Mouse (Mus musculus) limb, embryonic 12.5 days (tissue): ENCODE measurements around the gene Hmgb1. TPM values are rescaled to one million over a fixed set of nuclear protein-coding genes. Genes with fewer than 3 reads are reported as not detected.
A peak's percentile ranks its signal among the peaks of the same experiment; 100 is the strongest.

Experiments used
- ATAC-seq: fragments of 200-750 bp; cut with Nextera tagmentation; 2 replicates; pipeline ENCODE4 v1.8.0; 2017; ENCODE audit warnings: low read depth, moderate TSS enrichment; ENCODE audit not compliant: insufficient number of reproducible peaks, insufficient read depth, low FRiP score, low TSS enrichment
- H3K27ac ChIP-seq: fragments of 300-500 bp; sonication (generic); 2 replicates; pipeline ENCODE4 v1.5.1; 2016; ENCODE audit warnings: mild to moderate bottlenecking, moderate library complexity
- H3K27me3 ChIP-seq: fragments of 300-500 bp; sonication (generic); 2 replicates; pipeline ENCODE4 v1.6.1; 2016; ENCODE audit warnings: mild to moderate bottlenecking, moderate library complexity
- H3K36me3 ChIP-seq: fragments of 300-500 bp; sonication (generic); 2 replicates; pipeline ENCODE4 v1.6.1; 2016; ENCODE audit warnings: mild to moderate bottlenecking, moderate library complexity
- H3K4me1 ChIP-seq: fragments of 300-500 bp; sonication (generic); replicated peaks from 2 replicates; pipeline ENCODE4 v1.6.1; 2016
- H3K4me2 ChIP-seq: fragments of 300-500 bp; sonication (generic); 2 replicates; pipeline ENCODE4 v1.6.1; 2016; ENCODE audit warnings: mild to moderate bottlenecking, moderate library complexity
- H3K4me3 ChIP-seq: fragments of 300-500 bp; sonication (generic); replicated peaks from 2 replicates; pipeline ENCODE4 v1.5.1; 2016; ENCODE audit warnings: mild to moderate bottlenecking
- H3K9ac ChIP-seq: fragments of 300-500 bp; sonication (generic); replicated peaks from 2 replicates; pipeline ENCODE4 v1.6.1; 2016; ENCODE audit warnings: mild to moderate bottlenecking, moderate library complexity
- H3K9me3 ChIP-seq: fragments of 300-500 bp; sonication (generic); 2 replicates; pipeline ENCODE4 v1.6.1; 2016; ENCODE audit warnings: mild to moderate bottlenecking, moderate library complexity
- WGBS: fragments of 180-500 bp; shearing (Covaris S2); methylation state at CpG from one replicate; pipeline ENCODE4 v1.1.7; 2016; 5-methylcytosine and 5-hydroxymethylcytosine counted together
- polyA plus RNA-seq: library from polyadenylated mRNA; unstranded; fragments of >200 nt; fragmentation: Nextera tagmentation; extraction: Ambion mirVana; gene quantifications from 2 replicates; pipeline ENCODE4 v1.2.1, GENCODE M21; 2016

The Hmgb1 gene
- polyA plus RNA-seq, 1 experiment from 2014 or later = 2,010 TPM

GRCm38 (mm10) chr5:149184844-149185186, 526 bp upstream of the Hmgb1 start:
- no peak; the same call in 1 of the 2 replicates for ATAC-seq
- H3K27me3 ChIP-seq = no peaks in the 10 kb centered on the region
- H3K36me3 ChIP-seq = peaks cover 18% of the 10 kb centered on the region
- peak overlapping the region; percentile 75 for H3K4me3 ChIP-seq
- H3K4me1 ChIP-seq = peaks cover 21% of the 10 kb centered on the region
- WGBS = under 1% methylated on average over 20 of the region's 20 CpGs
- peak overlapping the region; percentile 83 for H3K9ac ChIP-seq
- H3K27ac ChIP-seq = peak overlapping the region; percentile 85
- peak overlapping the region; percentile 81 for H3K4me2 ChIP-seq
- no peaks in the 10 kb centered on the region for H3K9me3 ChIP-seq

- WGBS = under 1% methylated on average over 13 of the region's 13 CpGs
- H3K9ac ChIP-seq = peak overlapping the region; percentile 81
- H3K9me3 ChIP-seq = no peaks in the 10 kb centered on the region
- H3K27me3 ChIP-seq = no peaks in the 10 kb centered on the region
- peak overlapping the region; percentile 97 for H3K27ac ChIP-seq
- peak; percentile 56; the same call in 1 of the 2 replicates for ATAC-seq
- peak overlapping the region; percentile 61 for H3K4me2 ChIP-seq
- H3K4me1 ChIP-seq = peaks cover 21% of the 10 kb centered on the region
- H3K36me3 ChIP-seq = peaks cover 7% of the 10 kb centered on the region; the same call in 1 of the 2 replicates
- H3K4me3 ChIP-seq = peak overlapping the region; percentile 75
Measured at GRCm38 (mm10) chr5:149183721-149184103, 577 bp downstream of the Hmgb1 start.

GRCm38 (mm10) chr5:149183122-149183521, 1.2 kb downstream of the Hmgb1 start:
- no peak for ATAC-seq
- peaks cover 21% of the 10 kb centered on the region for H3K4me1 ChIP-seq
- no peak overlapping the region for H3K27ac ChIP-seq
- 20% methylated on average over 1 of the region's 1 CpGs for WGBS
- no peaks in the 10 kb centered on the region for H3K27me3 ChIP-seq
- peak overlapping the region; percentile 61 for H3K4me2 ChIP-seq
- peaks cover under 1% of the 10 kb centered on the region; the same call in 1 of the 2 replicates for H3K36me3 ChIP-seq
- peak overlapping the region; percentile 75 for H3K4me3 ChIP-seq
- no peaks in the 10 kb centered on the region for H3K9me3 ChIP-seq
- H3K9ac ChIP-seq = peak overlapping the region; percentile 81; the same call in 1 of the 2 replicates

GRCm38 (mm10) chr5:149182186-149182870, 2.0 kb downstream of the Hmgb1 start:
- no peaks in the 10 kb centered on the region for H3K9me3 ChIP-seq
- no peak overlapping the region for H3K4me3 ChIP-seq
- H3K4me1 ChIP-seq = peaks cover 21% of the 10 kb centered on the region
- ATAC-seq = no peak
- H3K9ac ChIP-seq = no peak overlapping the region
- H3K27ac ChIP-seq = no peak overlapping the region
- no peak overlapping the region for H3K4me2 ChIP-seq
- no peaks in the 10 kb centered on the region for H3K36me3 ChIP-seq
- WGBS = 74% methylated on average over 5 of the region's 5 CpGs
- H3K27me3 ChIP-seq = no peaks in the 10 kb centered on the region

- Histone ChIP-seq H3K9ac (no peak overlapping the region), H3K27me3 (no peaks in the 10 kb centered on the region), H3K4me1 (peaks cover 5% of the 10 kb centered on the region; the same call in 1 of the 2 replicates), H3K4me2 (no peak overlapping the region), H3K9me3 (no peaks in the 10 kb centered on the region), H3K36me3 (no peaks in the 10 kb centered on the region), H3K27ac (no peak overlapping the region), H3K4me3 (no peak overlapping the region)
- 80% methylated on average over 3 of the region's 3 CpGs for WGBS
- ATAC-seq = no peak
Measured at GRCm38 (mm10) chr5:149179826-149180225, 4.5 kb downstream of the Hmgb1 start.

GRCm38 (mm10) chr5:149178095-149178494, 6.2 kb downstream of the Hmgb1 start:
- no peak overlapping the region for H3K4me3 ChIP-seq
- no peak for ATAC-seq
- H3K36me3 ChIP-seq = no peaks in the 10 kb centered on the region
- H3K4me2 ChIP-seq = no peak overlapping the region
- H3K9me3 ChIP-seq = no peaks in the 10 kb centered on the region
- peaks cover 5% of the 10 kb centered on the region; the same call in 1 of the 2 replicates for H3K4me1 ChIP-seq
- H3K27ac ChIP-seq = no peak overlapping the region
- no peak overlapping the region for H3K9ac ChIP-seq
- WGBS = 77% methylated on average over 5 of the region's 5 CpGs
- H3K27me3 ChIP-seq = no peaks in the 10 kb centered on the region

GRCm38 (mm10) chr5:149175736-149176135, 8.6 kb downstream of the Hmgb1 start:
- WGBS = 92% methylated on average over 6 of the region's 6 CpGs
- Histone ChIP-seq H3K4me3 (no peak overlapping the region), H3K9ac (no peak overlapping the region), H3K27me3 (no peaks in the 10 kb centered on the region), H3K9me3 (no peaks in the 10 kb centered on the region), H3K4me1 (no peaks in the 10 kb centered on the region), H3K36me3 (no peaks in the 10 kb centered on the region), H3K27ac (no peak overlapping the region), H3K4me2 (no peak overlapping the region)
- ATAC-seq = no peak

GRCm38 (mm10) chr5:149174527-149174926, 9.8 kb downstream of the Hmgb1 start:
- no peaks in the 10 kb centered on the region for H3K9me3 ChIP-seq
- no peak overlapping the region for H3K27ac ChIP-seq
- H3K36me3 ChIP-seq = no peaks in the 10 kb centered on the region
- no peaks in the 10 kb centered on the region for H3K4me1 ChIP-seq
- H3K9ac ChIP-seq = no peak overlapping the region
- no peaks in the 10 kb centered on the region for H3K27me3 ChIP-seq
- 88% methylated on average over 7 of the region's 7 CpGs for WGBS
- H3K4me2 ChIP-seq = no peak overlapping the region
- no peak overlapping the region for H3K4me3 ChIP-seq
- no peak for ATAC-seq

- H3K4me2 ChIP-seq = no peak overlapping the region
- no peak overlapping the region for H3K27ac ChIP-seq
- H3K27me3 ChIP-seq = no peaks in the 10 kb centered on the region
- no peaks in the 10 kb centered on the region for H3K36me3 ChIP-seq
- no peak overlapping the region for H3K4me3 ChIP-seq
- H3K9me3 ChIP-seq = no peaks in the 10 kb centered on the region
- no peaks in the 10 kb centered on the region for H3K4me1 ChIP-seq
- WGBS = 69% methylated on average over 10 of the region's 10 CpGs
- no peak overlapping the region for H3K9ac ChIP-seq
- ATAC-seq = no peak
Measured at GRCm38 (mm10) chr5:149172246-149172645, 12.0 kb downstream of the Hmgb1 start.

- H3K4me1 ChIP-seq = no peaks in the 10 kb centered on the region
- WGBS = 52% methylated on average over 8 of the region's 8 CpGs
- H3K36me3 ChIP-seq = no peaks in the 10 kb centered on the region
- no peak overlapping the region for H3K27ac ChIP-seq
- H3K27me3 ChIP-seq = no peaks in the 10 kb centered on the region
- no peak overlapping the region for H3K4me2 ChIP-seq
- H3K9me3 ChIP-seq = no peaks in the 10 kb centered on the region
- H3K9ac ChIP-seq = no peak overlapping the region
- no peak overlapping the region for H3K4me3 ChIP-seq
- ATAC-seq = no peak
Measured at GRCm38 (mm10) chr5:149170841-149171588, 13.3 kb downstream of the Hmgb1 start.

GRCm38 (mm10) chr5:149168816-149169215, 15.5 kb downstream of the Hmgb1 start:
- no peaks in the 10 kb centered on the region for H3K27me3 ChIP-seq
- no peak overlapping the region for H3K27ac ChIP-seq

More at GRCm38 (mm10) chr5:149168816-149169215, 15.5 kb downstream of the Hmgb1 start:
- 86% methylated on average over 9 of the region's 9 CpGs for WGBS
- Histone ChIP-seq H3K4me2 (no peak overlapping the region), H3K9ac (no peak overlapping the region), H3K4me1 (no peaks in the 10 kb centered on the region), H3K36me3 (no peaks in the 10 kb centered on the region), H3K4me3 (no peak overlapping the region), H3K9me3 (no peaks in the 10 kb centered on the region)
- ATAC-seq = no peak
